Mouse (Mus musculus): ENCODE measurements around the gene Gimap4.

DNA sequence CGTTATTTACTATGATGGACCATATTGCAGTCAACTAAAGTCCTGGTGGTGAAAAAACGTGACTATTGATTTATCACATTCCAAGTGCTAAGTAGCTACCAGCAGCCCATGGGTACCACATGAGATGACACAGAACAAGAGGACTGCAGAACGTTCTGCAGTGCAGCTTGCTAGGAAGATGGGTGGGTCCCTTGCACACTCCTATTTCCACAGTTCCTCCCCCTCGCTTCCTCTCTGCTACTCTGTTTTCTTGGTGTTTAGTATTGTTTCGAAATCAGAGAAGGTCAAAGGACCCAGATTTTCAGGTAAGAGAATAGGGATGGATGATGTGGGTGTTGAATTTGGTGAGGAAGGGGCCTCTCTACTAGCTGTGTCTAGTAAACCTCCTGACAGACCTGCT is at the start of gene Gimap4:
- TF ChIP-seq CTCF (IDR thresholded peaks at IDR 0.05; ENCODE audit: borderline replicate concordance, control insufficient read depth, extremely low read depth, insufficient read depth, low read length, poor library complexity) (no peak), POLR2A (IDR thresholded peaks at IDR 0.05; ENCODE audit: control insufficient read depth, extremely low read depth, insufficient read depth, low read length, poor library complexity) (no peak)

Measured in thymus, adult 2 months (tissue).